Mouse (Mus musculus) CH12.LX (cell line): ENCODE results near the gene Lamc1. TPM values are rescaled to one million over a fixed set of nuclear protein-coding genes. Genes with fewer than 3 reads are reported as not detected.
A peak's percentile ranks its signal among the peaks of the same experiment; 100 is the strongest.

Experiments used
- DNase-seq: peaks from one replicate; pipeline ENCODE4 v3.0.0-alpha.2; 2013; ENCODE audit errors: extremely low read depth
- H3K27ac ChIP-seq: 2 replicates; pipeline ENCODE4 v1.5.1; 2012; ENCODE audit warnings: low read depth, mild to moderate bottlenecking, control low read depth, moderate library complexity; ENCODE audit not compliant: insufficient read depth
- H3K27me3 ChIP-seq: replicated peaks from 2 replicates; pipeline ENCODE3; 2012; ENCODE audit warnings: inconsistent platforms
- H3K36me3 ChIP-seq, 2 experiments: replicated peaks in 1 of 2; 2 replicates each; pipeline versions ENCODE3 to v1.6.1; 2012; ENCODE audit warnings: inconsistent platforms in 1 of 2, low read length in 1 of 2, mild to moderate bottlenecking in 1 of 2, mixed read lengths in 1 of 2, moderate library complexity in 1 of 2; ENCODE audit not compliant: control insufficient read depth in 1 of 2, insufficient read depth in 1 of 2
- H3K4me1 ChIP-seq, 2 experiments: 2 replicates each; pipeline ENCODE4 v1.6.1; 2012; ENCODE audit warnings: inconsistent platforms in 1 of 2, moderate library complexity in 1 of 2; ENCODE audit not compliant: insufficient read depth in 2 of 2, control insufficient read depth in 1 of 2
- H3K4me2 ChIP-seq: 2 replicates; pipeline ENCODE4 v1.6.1; 2012; ENCODE audit warnings: low read depth, mild to moderate bottlenecking, control low read depth; ENCODE audit not compliant: poor library complexity, insufficient read depth, severe bottlenecking
- H3K4me3 ChIP-seq, 3 experiments: fragments of 150-350 bp in 1 of 3; sonication (generic) in 1 of 3; replicated peaks in 1 of 3; 2 replicates each; pipeline versions ENCODE3 to v1.5.1; 2011 to 2012; ENCODE audit warnings: low read depth in 2 of 3, low read length in 2 of 3, mild to moderate bottlenecking in 2 of 3, moderate library complexity in 2 of 3, control low read depth in 1 of 3, improper control_type of control experiment in 1 of 3, inconsistent platforms in 1 of 3, mixed read lengths in 1 of 3; ENCODE audit not compliant: poor library complexity in 1 of 3
- H3K79me2 ChIP-seq: replicated peaks from 2 replicates; pipeline ENCODE4 v1.6.1; 2012; ENCODE audit warnings: mild to moderate bottlenecking, moderate library complexity; ENCODE audit not compliant: control insufficient read depth, poor library complexity, insufficient read depth, severe bottlenecking; ENCODE audit errors: extremely low read depth
- H3K9ac ChIP-seq: 2 replicates; pipeline ENCODE4 v1.6.1; 2012; ENCODE audit warnings: low read depth, mild to moderate bottlenecking, control low read depth, moderate library complexity; ENCODE audit not compliant: insufficient read depth
- H3K9me3 ChIP-seq: replicated peaks from 2 replicates; pipeline ENCODE3; 2012; ENCODE audit warnings: low read length, inconsistent platforms, mixed read lengths
- BHLHE40 ChIP-seq: IDR thresholded peaks from 2 replicates; pipeline ENCODE4 v1.6.1; 2011; ENCODE audit warnings: mild to moderate bottlenecking, low read depth, low read length, improper control_type of control experiment
- CHD1 ChIP-seq: IDR thresholded peaks from 2 replicates; pipeline ENCODE4 v1.6.1; 2012; ENCODE audit warnings: low read depth, low read length, improper control_type of control experiment, inconsistent platforms
- CTCF ChIP-seq, 2 experiments: IDR thresholded peaks in 1 of 2; conservative IDR thresholded peaks in 1 of 2; 2 replicates each; pipeline ENCODE4 v1.5.1; 2011 to 2012; ENCODE audit warnings: low read depth in 2 of 2, low read length in 2 of 2, improper control_type of control experiment in 1 of 2, inconsistent platforms in 1 of 2, mild to moderate bottlenecking in 1 of 2, moderate library complexity in 1 of 2
- E2F4 ChIP-seq: IDR thresholded peaks from 2 replicates; pipeline ENCODE4 v1.6.1; 2011; ENCODE audit warnings: low read depth, low read length, improper control_type of control experiment; ENCODE audit not compliant: insufficient replicate concordance
- ELF1 ChIP-seq: IDR thresholded peaks from 2 replicates; pipeline ENCODE4 v1.6.1; 2014; ENCODE audit warnings: low read depth, mild to moderate bottlenecking, inconsistent platforms, low read length, improper control_type of control experiment
- ETS1 ChIP-seq: conservative IDR thresholded peaks from 2 replicates; pipeline ENCODE4 v1.6.1; 2012; ENCODE audit warnings: low read depth, mild to moderate bottlenecking, inconsistent platforms, low read length, improper control_type of control experiment, moderate library complexity
- HCFC1 ChIP-seq: IDR thresholded peaks from 2 replicates; pipeline ENCODE4 v1.6.1; 2012; ENCODE audit warnings: low read depth, mild to moderate bottlenecking, inconsistent platforms, low read length, improper control_type of control experiment
- JUND ChIP-seq: conservative IDR thresholded peaks from 2 replicates; pipeline ENCODE4 v1.6.1; 2011; ENCODE audit warnings: low read depth, low read length, improper control_type of control experiment
- KAT2A ChIP-seq: IDR thresholded peaks from 2 replicates; pipeline ENCODE4 v1.6.1; 2012; ENCODE audit warnings: low read length, improper control_type of control experiment, inconsistent platforms; ENCODE audit not compliant: insufficient replicate concordance
- MAZ ChIP-seq: IDR thresholded peaks from 2 replicates; pipeline ENCODE4 v1.6.1; 2012; ENCODE audit warnings: low read depth, mild to moderate bottlenecking, inconsistent platforms, low read length, improper control_type of control experiment, moderate library complexity
- MEF2A ChIP-seq: IDR thresholded peaks from 2 replicates; pipeline ENCODE4 v1.6.1; 2014; ENCODE audit warnings: low read depth, mild to moderate bottlenecking, inconsistent platforms, low read length, improper control_type of control experiment, borderline replicate concordance
- MYC ChIP-seq: IDR thresholded peaks from 2 replicates; pipeline ENCODE4 v1.6.1; 2011; ENCODE audit warnings: low read depth, mild to moderate bottlenecking, improper control_type of control experiment, low read length
- POLR2AphosphoS2 ChIP-seq: IDR thresholded peaks from 2 replicates; pipeline ENCODE4 v1.6.1; 2011; ENCODE audit warnings: low read depth, low read length, improper control_type of control experiment
- RAD21 ChIP-seq: IDR thresholded peaks from 2 replicates; pipeline ENCODE4 v1.6.1; 2011; ENCODE audit warnings: low read depth, mild to moderate bottlenecking, low read length, improper control_type of control experiment, moderate library complexity
- RCOR1 ChIP-seq: conservative IDR thresholded peaks from 2 replicates; pipeline ENCODE4 v1.6.1; 2012; ENCODE audit warnings: low read depth, mild to moderate bottlenecking, inconsistent platforms, low read length, improper control_type of control experiment
- SIN3A ChIP-seq: IDR thresholded peaks from 2 replicates; pipeline ENCODE4 v1.6.1; 2012; ENCODE audit warnings: low read length, improper control_type of control experiment, inconsistent platforms
- SMC3 ChIP-seq: IDR thresholded peaks from 2 replicates; pipeline ENCODE4 v1.6.1; 2011; ENCODE audit warnings: low read depth, low read length, improper control_type of control experiment
- TBP ChIP-seq: conservative IDR thresholded peaks from 2 replicates; pipeline ENCODE4 v1.6.1; 2011; ENCODE audit warnings: low read depth, low read length, improper control_type of control experiment
- TCF12 ChIP-seq: IDR thresholded peaks from 2 replicates; pipeline ENCODE4 v1.6.1; 2014; ENCODE audit warnings: low read depth, mild to moderate bottlenecking, inconsistent platforms, low read length, improper control_type of control experiment
- USF1 ChIP-seq: IDR thresholded peaks from 2 replicates; pipeline ENCODE4 v1.6.1; 2014; ENCODE audit warnings: low read depth, mild to moderate bottlenecking, inconsistent platforms, low read length, improper control_type of control experiment
- ZKSCAN1 ChIP-seq: IDR thresholded peaks from 2 replicates; pipeline ENCODE4 v1.6.1; 2012; ENCODE audit warnings: low read depth, inconsistent platforms, low read length, improper control_type of control experiment, borderline replicate concordance
- ZMIZ1 ChIP-seq: IDR thresholded peaks from 2 replicates; pipeline ENCODE4 v1.6.1; 2012; ENCODE audit warnings: low read depth, mild to moderate bottlenecking, inconsistent platforms, low read length, improper control_type of control experiment
- ZNF384 ChIP-seq: IDR thresholded peaks from 2 replicates; pipeline ENCODE4 v1.6.1; 2012; ENCODE audit warnings: low read depth, low read length, improper control_type of control experiment, inconsistent platforms
- dilution Hi-C: fragments of 300-500 bp; cut with MboI; formaldehyde crosslinking; loops from 2 replicates; pipeline ENCODE4 v1.14.3; 2020; ENCODE audit warnings: low sequenced_read_pairs; ENCODE audit not compliant: extremely low pct_unique_long_range_greater_than_20kb, extremely low pct_ligation_motif_present
- in situ Hi-C: fragments of 300-500 bp; cut with MboI; formaldehyde crosslinking; loops from 3 replicates; pipeline ENCODE4 v1.14.3; 2019; ENCODE audit warnings: low sequenced_read_pairs, low pct_ligation_motif_present, low pct_unique_long_range_greater_than_20kb, mixed read lengths
- polyA plus RNA-seq: library from polyadenylated mRNA; unstranded; fragments of >175 nt; gene quantifications from 2 replicates; pipeline ENCODE4 v1.2.1, GENCODE M21; 2012; ENCODE audit warnings: low read depth; ENCODE audit not compliant: insufficient read length
- total RNA-seq, 2 experiments: library from RNA; depleted of rRNA; stranded (reverse); fragments of 300-350 nt in 1 of 2; fragments of >200 nt in 1 of 2; gene quantifications; 2 replicates each; pipeline ENCODE4 v1.2.3; 2012 to 2014

Lamc1 gene
- total and polyA plus RNA-seq, 3 experiments = 5.7 to 16.7 (median 10.5) TPM

DNA sequence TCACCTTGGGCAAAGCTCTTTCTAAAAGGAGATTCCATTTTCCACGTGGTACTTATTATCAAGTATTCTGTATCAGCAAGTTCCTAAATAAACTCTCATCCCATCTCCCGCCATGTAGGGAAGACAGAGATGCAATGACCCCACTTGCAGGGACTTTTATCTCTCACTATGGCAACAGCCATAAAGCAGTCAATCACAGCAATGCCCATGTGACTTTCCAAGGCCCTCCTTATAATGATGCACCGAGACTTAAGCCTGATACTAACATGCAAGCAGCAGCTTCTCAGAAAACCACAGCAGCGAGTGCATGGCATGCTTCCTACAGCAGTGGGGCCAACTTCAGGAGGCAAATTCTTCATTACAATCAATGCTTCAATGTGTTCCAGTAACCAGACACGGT, 39.7 kb downstream of the Lamc1 start (continued):
- no peak for TF ChIP-seq ZNF384

DNA sequence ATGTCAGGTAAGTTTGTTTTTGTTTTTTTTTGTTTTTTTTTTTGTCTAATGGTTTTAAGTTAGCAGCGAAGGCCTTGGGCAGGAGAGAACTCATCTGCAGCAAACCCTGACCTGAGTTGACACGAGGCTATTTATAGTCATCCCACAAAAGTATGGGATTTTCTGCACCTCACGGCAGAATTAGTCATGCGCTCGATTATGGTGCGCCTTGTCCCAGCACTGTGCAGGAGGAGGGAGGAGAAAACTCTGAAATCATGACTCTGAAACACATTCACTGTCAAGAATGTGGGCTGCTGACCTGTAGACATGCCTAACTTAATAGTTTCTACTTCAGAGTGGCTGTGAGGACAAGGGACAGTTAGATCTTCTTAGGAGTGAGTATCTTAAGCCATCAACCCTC, 40.4 kb downstream of the Lamc1 start:
- dilution Hi-C loops = no loop called here
- Histone ChIP-seq H3K9me3 (peaks cover 2% of the 10 kb centered on the region), H3K9ac (no peak overlapping the region), H3K27me3 (no peaks in the 10 kb centered on the region), H3K4me2 (no peak overlapping the region), H3K79me2 (no peaks in the 10 kb centered on the region; the same call in 1 of the 2 replicates), H3K4me1 (peaks cover 14 to 28% of the 10 kb centered on the region in 2 experiments), H3K4me3 (no peak overlapping the region), H3K36me3 (peaks cover 0 to 3% of the 10 kb centered on the region in 2 experiments), H3K27ac (no peak overlapping the region)
- in situ Hi-C loops = no loop called here
- no peak for DNase-seq
- TF ChIP-seq TBP = no peak
- 0 out of 2 replicates have a peak, but pooled peaks have one; percentile 42 for TF ChIP-seq MEF2A

DNA sequence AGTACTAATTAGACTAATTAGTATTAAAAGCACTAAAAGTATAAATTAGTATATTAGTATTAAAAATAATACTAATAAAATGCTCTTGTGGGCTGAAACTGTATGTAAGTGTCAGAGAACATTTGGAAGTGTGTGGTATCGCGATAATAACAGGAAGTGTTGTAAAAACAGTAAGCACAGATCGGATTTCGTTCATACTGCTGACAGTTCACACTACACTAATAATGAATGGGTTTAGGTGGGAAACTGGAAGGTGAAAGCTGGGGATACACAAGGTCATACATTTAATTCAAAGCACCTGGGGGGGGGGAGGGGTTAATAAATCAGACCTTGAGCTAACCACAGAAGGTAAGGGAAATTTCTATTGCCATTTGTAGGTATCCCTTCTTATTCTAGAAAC, 41.2 kb downstream of the Lamc1 start:
- in situ Hi-C loops = no loop called here
- Histone ChIP-seq H3K27ac (no peak overlapping the region), H3K36me3 (peaks cover 0 to 6% of the 10 kb centered on the region in 2 experiments), H3K4me1 (peaks cover 16 to 28% of the 10 kb centered on the region in 2 experiments), H3K27me3 (no peaks in the 10 kb centered on the region), H3K9me3 (peaks cover 2% of the 10 kb centered on the region), H3K79me2 (no peaks in the 10 kb centered on the region; the same call in 1 of the 2 replicates), H3K9ac (no peak overlapping the region), H3K4me3 (no peak overlapping the region), H3K4me2 (no peak overlapping the region)
- no peak for DNase-seq
- dilution Hi-C loops = no loop called here
- TF ChIP-seq TCF12 (no peak), SIN3A (no peak), ZMIZ1 (no peak), KAT2A (no peak)

DNA sequence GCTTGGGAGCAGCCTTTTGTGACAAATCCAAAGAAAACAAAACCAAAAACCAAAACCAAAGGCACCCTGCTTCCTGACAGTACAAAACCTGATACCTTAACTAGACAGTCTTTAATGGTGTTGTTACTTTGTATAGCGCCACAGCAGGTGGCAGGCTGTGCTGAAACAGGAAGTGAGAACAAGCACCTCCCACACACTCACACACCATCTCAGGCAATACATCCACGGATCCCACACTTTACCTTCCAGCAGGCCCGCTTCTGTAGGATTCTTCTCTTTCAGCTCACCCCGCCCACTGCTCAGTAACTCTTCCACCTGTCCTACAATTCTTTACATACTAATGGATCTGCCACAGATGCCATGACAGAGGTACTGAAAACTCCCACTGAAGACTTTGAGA, 44.6 kb downstream of the Lamc1 start:
- Histone ChIP-seq H3K4me1 (peaks cover 16 to 26% of the 10 kb centered on the region in 2 experiments), H3K9me3 (peaks cover 2% of the 10 kb centered on the region), H3K4me3 (no peak overlapping the region), H3K36me3 (peaks cover 0 to 6% of the 10 kb centered on the region in 2 experiments), H3K27ac (no peak overlapping the region), H3K9ac (no peak overlapping the region), H3K79me2 (no peaks in the 10 kb centered on the region; the same call in 1 of the 2 replicates), H3K27me3 (no peaks in the 10 kb centered on the region), H3K4me2 (no peak overlapping the region)
- in situ Hi-C loops (no loop called here), dilution Hi-C loops (no loop called here)
- peak; percentile 57 for DNase-seq
- TF ChIP-seq CTCF (conservative IDR thresholded peaks at IDR 0.05 in 1 of 2, IDR thresholded peaks at IDR 0.05 in 1 of 2; ENCODE audit: low read depth in 2 of 2, low read length in 2 of 2) (peak in 1 of 2 experiments; percentile 24; a peak in 1 of 4 replicates), HCFC1 (no peak), BHLHE40 (no peak; the same call in none of the 2 replicates), ZNF384 (no peak), ELF1 (peak; percentile 68), RAD21 (no peak), ZKSCAN1 (no peak), POLR2AphosphoS2 (no peak), KAT2A (no peak), CHD1 (no peak), USF1 (no peak), SIN3A (no peak), ZMIZ1 (no peak), JUND (no peak), E2F4 (no peak), RCOR1 (no peak), MAZ (no peak), SMC3 (no peak), ETS1 (peak; percentile 25; the same call in 1 of the 2 replicates), MYC (no peak)
